Mouse (Mus musculus): Measurements from ENCODE around the gene Dmd. TPM values are rescaled to one million over a fixed set of nuclear protein-coding genes. Genes with fewer than 3 reads are reported as not detected.
"Not testable (repeated sequence)": the region's sequence is repeated elsewhere in the genome, so short reads cannot be mapped to it uniquely, and the experiment has no call there.

Gene Dmd
- 10 to 100 TPM; 78.9 to 96.8 TPM for total RNA-seq (2021)
- long read RNA-seq, experiment 1, full-length matches to known transcripts: 1 of 8 reads
- long read RNA-seq, experiment 1, partial matches to known transcripts: 5 of 8 reads
- long read RNA-seq, experiment 1, other reads (novel, unspliced or antisense): 2 of 8 reads
- long read RNA-seq, experiment 2, full-length matches to known transcripts: 2 of 15 reads
- long read RNA-seq, experiment 2, partial matches to known transcripts: 7 of 15 reads
- long read RNA-seq, experiment 2, other reads (novel, unspliced or antisense): 6 of 15 reads

DNA sequence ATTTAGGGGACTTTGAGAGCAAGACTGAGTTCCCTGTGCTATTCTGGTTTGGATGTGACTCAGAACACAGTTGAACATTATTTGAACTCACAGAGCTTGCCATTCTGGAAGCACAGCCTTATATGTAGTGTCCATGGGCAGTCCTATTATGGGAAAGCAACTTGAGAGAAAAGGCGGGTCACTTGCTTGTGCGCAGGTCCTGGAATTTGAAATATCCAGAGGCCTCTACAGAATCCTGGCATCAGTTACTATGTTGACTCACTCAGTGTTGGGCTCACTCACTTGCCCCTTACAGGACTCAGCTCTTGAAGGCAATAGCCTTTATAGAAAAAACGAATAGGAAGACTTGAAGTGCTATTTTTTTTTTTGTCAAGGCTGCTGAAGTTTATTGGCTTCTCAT lies at the start of gene Dmd:
TSS of gene Dmd (plus strand) at position 241 of the 400 bp plus-strand sequence.
- peak; percentile 44 for DNase-seq (ENCODE audit: low spot score)

DNA sequence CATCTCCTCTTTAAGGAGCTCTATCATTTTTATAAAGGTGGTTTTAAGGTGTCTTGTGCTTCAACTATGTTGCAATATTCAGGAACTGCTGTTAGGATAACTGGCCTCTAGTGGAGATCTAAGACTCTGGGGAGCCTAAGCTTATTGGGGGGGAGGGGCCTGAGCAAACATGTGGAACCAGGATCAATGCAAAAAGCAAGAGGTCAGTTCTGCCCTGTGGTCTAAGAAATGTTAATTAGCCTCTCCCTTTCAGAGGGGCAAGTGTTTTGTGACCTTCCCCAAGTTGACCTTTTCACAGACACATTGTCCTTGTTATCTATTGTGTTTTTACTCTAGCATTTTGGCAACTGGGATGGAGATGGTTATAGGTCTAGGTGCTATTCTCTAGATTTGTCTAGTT lies 47.2 kb upstream of the Dmd start:
- DNase-seq (ENCODE audit: low spot score): no peak

GRCm38 (mm10) chrX:82987683-82988082 lies 39.0 kb downstream of the Dmd start:
- no peak for DNase-seq (ENCODE audit: low spot score)

GRCm38 (mm10) chrX:83050190-83050589 lies 101.5 kb downstream of the Dmd start:
- DNase-seq (ENCODE audit: low spot score): no peak

GRCm38 (mm10) chrX:83116171-83116876 lies 167.7 kb downstream of the Dmd start:
- no peak for DNase-seq (ENCODE audit: low spot score)

GRCm38 (mm10) chrX:83117198-83117597 lies 168.5 kb downstream of the Dmd start:
- DNase-seq (ENCODE audit: low spot score): no peak

DNA sequence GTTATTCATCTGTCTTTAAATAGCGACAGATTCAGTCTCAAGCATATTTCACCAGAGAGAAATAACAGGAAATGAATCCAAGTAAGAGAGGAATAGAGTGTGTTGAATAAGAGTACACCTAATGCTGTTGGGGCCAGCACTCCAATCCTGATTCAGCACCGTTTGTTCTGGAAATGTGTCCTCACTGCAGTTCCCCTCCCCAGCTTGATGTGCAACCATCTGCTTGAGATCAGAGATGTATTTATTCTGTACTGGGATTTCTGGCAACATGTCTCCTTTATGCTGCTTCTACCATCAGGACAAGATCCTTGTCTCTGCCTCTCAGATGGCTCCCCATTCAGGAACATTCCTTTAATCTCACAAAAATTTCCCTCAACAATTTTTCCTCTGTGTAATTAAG lies 271.9 kb downstream of the Dmd start:
- DNase-seq (ENCODE audit: low spot score): no peak

- no peak for DNase-seq (ENCODE audit: low spot score)
These were observed 272.4 kb downstream of the Dmd start for GRCm38 (mm10) chrX:83221050-83221449.

GRCm38 (mm10) chrX:83487598-83487997 lies 538.9 kb downstream of the Dmd start, which contains the start of gene Tsga8:
Gene Tsga8, minus strand, starts transcription at chrX:83487924.
- DNase-seq (ENCODE audit: low spot score): no peak

DNA sequence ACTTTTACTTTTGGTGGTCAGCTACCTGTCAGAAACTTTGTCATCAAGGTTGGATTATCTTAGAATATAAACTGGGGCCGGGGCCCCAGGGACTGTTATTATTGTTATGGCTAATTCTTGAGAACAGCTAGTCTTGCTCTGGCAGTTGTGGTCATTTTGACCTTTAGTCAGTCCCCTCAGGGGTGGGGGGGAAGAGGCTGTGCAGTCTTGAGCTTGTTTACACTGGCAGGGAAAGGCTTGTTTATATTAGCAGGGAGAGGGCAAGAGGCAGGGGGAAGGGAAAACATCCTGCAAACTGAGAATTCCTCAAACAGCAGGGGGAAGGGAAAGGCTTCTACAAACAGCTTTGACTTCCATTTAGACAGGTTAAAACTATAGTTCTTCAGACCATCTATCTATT lies 726.3 kb downstream of the Dmd start:
- DNase-seq (ENCODE audit: low spot score): no peak

GRCm38 (mm10) chrX:83686547-83686946 lies 737.9 kb downstream of the Dmd start:
- DNase-seq (ENCODE audit: low spot score): no peak

- DNase-seq (ENCODE audit: low spot score): no peak
These were observed 791.9 kb downstream of the Dmd start for GRCm38 (mm10) chrX:83740533-83740932.

GRCm38 (mm10) chrX:83746301-83747008 lies 797.8 kb downstream of the Dmd start:
- DNase-seq (ENCODE audit: low spot score): no peak

- DNase-seq (ENCODE audit: low spot score): no peak
These were observed 838.7 kb downstream of the Dmd start for GRCm38 (mm10) chrX:83787406-83787805.

GRCm38 (mm10) chrX:83867469-83867868 lies 918.8 kb downstream of the Dmd start:
- not testable (repeated sequence) for DNase-seq (ENCODE audit: low spot score)

DNA sequence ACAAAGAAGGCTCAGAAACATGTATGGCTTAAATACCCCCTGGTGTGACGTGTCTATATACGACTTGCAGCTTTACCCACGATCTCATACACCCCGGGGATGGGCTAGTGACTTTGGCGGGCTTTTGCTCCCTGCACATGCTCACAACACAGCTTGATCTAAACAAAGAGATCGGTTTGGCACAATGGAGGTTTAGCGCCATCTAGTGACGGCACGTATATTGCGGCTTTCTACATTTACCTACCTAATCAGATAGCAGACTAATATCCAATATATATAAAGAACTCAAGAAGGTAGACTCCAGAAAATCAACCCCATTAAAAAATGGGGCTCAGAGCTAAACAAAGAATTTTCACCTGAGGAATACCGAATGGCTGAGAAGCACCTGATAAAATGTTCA lies 926.7 kb downstream of the Dmd start:
- DNase-seq (ENCODE audit: low spot score): peak; percentile 4

DNA sequence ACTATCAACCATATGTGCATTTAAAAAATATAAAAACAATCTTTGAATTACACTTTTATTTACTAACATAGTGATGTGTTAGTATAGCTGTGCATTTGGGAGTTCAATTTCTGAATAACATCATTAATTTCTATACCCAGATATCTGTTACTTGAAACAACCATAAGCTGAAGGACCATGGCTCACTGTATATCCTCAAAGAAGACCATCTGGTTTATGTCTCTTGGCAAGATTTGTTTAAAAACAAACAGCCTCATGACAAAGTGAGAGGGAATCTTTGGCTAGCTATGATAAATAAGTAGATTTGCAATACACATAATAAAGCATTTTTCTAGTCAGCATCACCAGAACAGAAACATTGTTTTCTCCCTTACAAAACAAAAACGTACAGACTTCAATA lies 1027.2 kb downstream of the Dmd start:
- DNase-seq (ENCODE audit: low spot score): no peak

DNA sequence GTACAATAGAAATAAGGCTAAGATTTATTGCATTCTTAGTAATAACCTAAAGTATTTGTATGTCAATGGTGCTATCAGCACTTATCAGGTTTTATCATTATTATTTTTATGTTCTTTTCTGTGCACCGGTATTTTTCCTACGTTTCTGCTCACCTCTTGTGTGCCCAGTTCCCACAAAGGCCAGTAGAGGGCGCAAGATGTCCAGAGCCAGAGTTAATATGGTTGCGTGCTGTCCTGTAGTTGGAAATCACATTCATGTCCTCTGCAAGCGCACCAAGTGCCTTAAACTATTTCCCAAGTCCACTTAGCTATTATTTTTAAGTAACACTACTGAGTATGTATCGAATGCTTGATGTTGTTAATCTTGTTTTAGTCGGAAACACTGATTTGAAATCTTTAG lies 1052.6 kb downstream of the Dmd start:
- DNase-seq (ENCODE audit: low spot score): no peak

DNA sequence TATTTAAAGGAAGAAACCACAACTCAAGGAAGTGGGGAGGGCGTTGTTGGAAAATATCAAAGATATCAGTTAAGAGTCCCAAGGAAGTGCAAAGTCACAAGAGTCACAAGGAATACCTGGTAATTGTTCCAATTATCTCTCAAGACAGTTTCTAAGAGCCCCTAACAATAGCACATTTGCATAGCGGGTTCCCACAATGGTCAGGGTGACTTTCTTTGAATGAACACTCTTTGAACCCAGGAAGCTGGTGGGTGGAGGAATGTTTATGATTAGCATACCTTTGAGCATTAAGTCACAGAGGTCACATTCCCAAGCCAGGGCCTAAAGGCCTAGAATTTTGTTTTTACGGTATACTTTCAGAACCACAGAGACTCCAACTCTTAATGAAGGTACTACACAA lies 1113.8 kb downstream of the Dmd start:
- DNase-seq (ENCODE audit: low spot score): not testable (repeated sequence)

DNA sequence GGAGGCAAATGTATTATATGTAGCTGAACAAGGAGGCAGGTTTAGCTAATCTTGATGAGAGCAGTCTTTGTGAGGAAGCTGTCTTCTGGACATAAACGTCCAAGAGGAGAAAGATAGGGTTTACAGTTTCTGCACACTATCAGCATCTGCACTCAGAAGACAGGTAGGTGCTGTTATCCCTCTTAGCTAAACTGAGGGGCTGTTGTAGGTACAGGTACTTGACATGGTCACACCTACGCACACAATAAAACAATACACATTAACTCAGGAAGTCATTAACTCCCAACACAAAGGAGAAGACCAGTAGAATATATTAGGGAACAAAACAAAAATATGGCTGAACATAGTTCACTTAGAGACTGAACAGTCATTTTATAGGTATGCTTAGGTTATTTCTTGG lies 1217.2 kb downstream of the Dmd start:
- no peak for DNase-seq (ENCODE audit: low spot score)

- no peak for DNase-seq (ENCODE audit: low spot score)
These were observed 1292.7 kb downstream of the Dmd start for GRCm38 (mm10) chrX:84241297-84241859.

GRCm38 (mm10) chrX:84330593-84330992 lies 1381.9 kb downstream of the Dmd start:
- no peak for DNase-seq (ENCODE audit: low spot score)

All from gastrocnemius, adult 18-20 months (tissue).